Mouse (Mus musculus): ENCODE results near the gene Nudcd3.

GRCm38 (mm10) chr11:6154211-6154701, 46.0 kb downstream of the Nudcd3 start:
- TF ChIP-seq CHD2 (IDR thresholded peaks at IDR 0.05; ENCODE audit: low read length) = no peak
- no peak for TF ChIP-seq EP300 (IDR thresholded peaks at IDR 0.05; ENCODE audit: low read length)
- TF ChIP-seq CTCF (conservative IDR thresholded peaks at IDR 0.05 in 1 of 2, IDR thresholded peaks at IDR 0.05 in 1 of 2; ENCODE audit: low read depth in 2 of 2, low read length in 2 of 2) = no peak
- no peak for TF ChIP-seq SMC3 (IDR thresholded peaks at IDR 0.05; ENCODE audit: low read depth, low read length)
- TF ChIP-seq ZC3H11A (IDR thresholded peaks at IDR 0.05; ENCODE audit: low read depth, low read length) = no peak
- no peak for TF ChIP-seq POLR2A (IDR thresholded peaks at IDR 0.05; ENCODE audit: low read depth, low read length)
- TF ChIP-seq USF2 (conservative IDR thresholded peaks at IDR 0.05; ENCODE audit: low read depth, low read length) = no peak
- no peak for TF ChIP-seq E2F4 (IDR thresholded peaks at IDR 0.05; ENCODE audit: insufficient replicate concordance, low read depth, low read length)
- no peak for TF ChIP-seq MAX (IDR thresholded peaks at IDR 0.05; ENCODE audit: low read length)
- no peak for TF ChIP-seq RCOR1 (conservative IDR thresholded peaks at IDR 0.05; ENCODE audit: low read depth, low read length)
- no peak for TF ChIP-seq TCF12 (IDR thresholded peaks at IDR 0.05; ENCODE audit: low read depth, low read length)
